Mouse (Mus musculus): ENCODE measurements around the gene H2-DMb1. TPM values are rescaled to one million over a fixed set of nuclear protein-coding genes. Genes with fewer than 3 reads are reported as not detected.
A peak's percentile ranks its signal among the peaks of the same experiment; 100 is the strongest.

H2-DMb1 gene
- polyA plus RNA-seq, 1 experiment from 2014 or later: 2.6 TPM

DNA sequence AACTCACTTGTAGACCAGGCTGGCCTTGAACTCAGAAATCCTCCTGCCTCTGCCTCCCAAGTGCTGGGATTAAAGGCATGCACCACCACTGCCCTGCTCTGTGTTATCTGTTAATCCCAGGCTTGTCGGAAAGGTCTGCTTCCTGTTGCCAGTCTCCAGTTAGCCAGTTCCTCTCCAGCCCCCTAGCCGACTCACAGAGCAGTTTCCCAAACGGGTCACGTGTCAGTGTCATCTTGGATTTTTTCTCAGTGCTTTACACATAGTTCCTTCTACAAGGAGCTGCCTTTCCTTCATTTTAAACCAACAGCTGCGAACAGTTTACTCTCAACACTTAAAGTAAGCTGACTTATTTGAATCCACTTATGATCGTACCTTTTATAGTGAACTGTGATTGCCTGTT, 28.2 kb upstream of the H2-DMb1 start:
- WGBS: 79% methylated on average over 6 of the region's 6 CpGs
- H3K9ac ChIP-seq: no peak overlapping the region
- ATAC-seq (ENCODE audit: insufficient number of reproducible peaks, low FRiP score, low TSS enrichment, low read depth): no peak
- H3K9me3 ChIP-seq: no peaks in the 10 kb centered on the region
- H3K4me2 ChIP-seq: no peak overlapping the region; the same call in 1 of the 2 replicates
- H3K4me1 ChIP-seq: peaks cover 43% of the 10 kb centered on the region
- H3K36me3 ChIP-seq: peaks cover 4% of the 10 kb centered on the region; the same call in 1 of the 2 replicates
- no peak overlapping the region for H3K27ac ChIP-seq
- H3K4me3 ChIP-seq: no peak overlapping the region
- H3K27me3 ChIP-seq: no peaks in the 10 kb centered on the region

DNA sequence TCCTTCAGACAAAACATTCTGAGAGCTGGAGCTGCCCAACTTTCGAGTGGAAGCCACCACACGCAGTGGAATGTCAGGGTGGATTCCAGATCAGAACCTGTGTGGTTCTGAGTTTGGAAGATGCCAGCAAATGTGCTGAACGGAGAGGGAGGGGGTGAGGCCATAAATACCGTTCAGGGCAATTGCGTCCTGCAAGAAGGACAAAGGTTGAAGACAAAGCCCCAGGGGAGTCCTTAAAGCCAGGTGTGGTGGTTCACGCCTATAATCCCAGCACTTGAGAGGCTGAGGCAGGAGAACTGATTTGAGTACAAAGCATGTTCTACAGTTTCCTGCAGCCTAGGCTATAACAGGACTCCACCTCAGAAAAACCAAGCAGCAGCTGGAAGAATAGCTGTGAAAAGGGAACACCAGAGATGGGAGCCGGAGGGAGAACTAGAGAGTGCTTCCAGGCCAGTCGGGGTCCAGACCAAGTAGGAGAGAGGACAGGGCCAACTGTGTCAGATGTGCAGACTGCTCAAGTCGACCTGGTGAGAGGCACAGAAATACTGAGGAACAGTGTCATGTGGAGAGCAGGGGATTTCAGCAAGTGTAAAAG, 25.9 kb upstream of the H2-DMb1 start:
- no peak overlapping the region for H3K4me2 ChIP-seq

DNA sequence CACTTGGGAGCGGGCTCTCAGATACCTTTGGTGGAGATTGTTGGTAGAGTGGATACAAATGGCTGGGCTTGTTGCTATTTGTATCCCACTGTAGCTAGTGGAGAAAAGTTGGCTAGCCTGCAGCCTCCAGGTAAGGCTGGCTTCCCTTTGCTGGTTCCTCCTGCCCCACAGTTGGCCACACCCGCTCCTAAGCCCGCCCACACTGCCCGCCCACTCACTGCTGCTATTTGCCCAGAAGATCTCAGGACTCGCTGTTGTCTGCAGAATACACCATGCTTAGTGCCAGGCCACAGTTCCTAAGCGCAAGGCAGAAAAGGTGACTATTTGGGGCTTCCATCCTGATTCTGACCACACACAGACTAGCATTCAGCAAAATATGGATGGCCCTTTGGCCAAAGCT, 25.4 kb upstream of the H2-DMb1 start:
- Histone ChIP-seq H3K9ac (no peak overlapping the region), H3K4me2 (no peak overlapping the region), H3K27me3 (no peaks in the 10 kb centered on the region), H3K4me3 (no peak overlapping the region), H3K4me1 (peaks cover 44% of the 10 kb centered on the region), H3K36me3 (peaks cover 4% of the 10 kb centered on the region; the same call in 1 of the 2 replicates), H3K9me3 (no peaks in the 10 kb centered on the region), H3K27ac (0 out of 2 replicates have a peak overlapping the region, but pooled peaks have one; percentile 0)
- 29% methylated on average over 6 of the region's 6 CpGs for WGBS
- ATAC-seq (ENCODE audit: insufficient number of reproducible peaks, low FRiP score, low TSS enrichment, low read depth): no peak

More for the DNA sequence above, 25.9 kb upstream of the H2-DMb1 start:
- WGBS: 38% methylated on average over 9 of the region's 9 CpGs
- no peak overlapping the region for H3K4me3 ChIP-seq
- H3K36me3 ChIP-seq: peaks cover 4% of the 10 kb centered on the region; the same call in 1 of the 2 replicates
- no peak for ATAC-seq (ENCODE audit: insufficient number of reproducible peaks, low FRiP score, low TSS enrichment, low read depth)
- no peaks in the 10 kb centered on the region for H3K27me3 ChIP-seq
- no peaks in the 10 kb centered on the region for H3K9me3 ChIP-seq
- no peak overlapping the region for H3K9ac ChIP-seq
- peaks cover 44% of the 10 kb centered on the region for H3K4me1 ChIP-seq
- 0 out of 2 replicates have a peak overlapping the region, but pooled peaks have one; percentile 0 for H3K27ac ChIP-seq

DNA sequence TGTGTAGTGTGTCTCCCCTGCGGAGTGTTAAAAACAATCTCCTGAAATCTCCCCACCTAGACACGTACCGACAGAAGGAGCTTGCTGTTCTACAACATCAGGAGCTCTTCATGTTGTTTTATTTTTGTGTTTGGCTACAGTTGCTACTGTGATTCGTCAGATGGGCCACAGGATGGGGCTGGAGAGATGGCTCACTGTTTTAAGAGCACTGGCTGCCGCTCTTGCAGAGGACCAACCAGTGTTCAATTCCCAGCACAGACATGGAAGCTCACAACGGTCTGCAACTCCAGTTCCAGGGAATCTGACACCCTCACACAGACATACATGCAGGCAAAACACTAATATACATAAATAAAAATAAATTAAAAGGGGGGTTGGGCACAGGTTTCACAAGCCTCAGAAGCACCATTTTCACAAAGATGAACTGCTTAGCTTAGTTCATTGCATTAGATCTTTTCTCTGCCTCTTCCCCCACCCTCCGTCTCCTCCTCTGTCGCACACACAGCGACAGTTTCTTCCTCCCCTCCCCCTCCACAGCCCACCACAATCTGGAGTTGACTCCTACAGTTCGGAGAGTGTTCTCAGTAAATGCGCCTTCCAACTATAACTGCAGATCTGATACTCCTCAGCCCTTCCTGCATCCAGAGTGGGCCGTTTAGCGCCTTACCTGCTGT, 24.5 kb upstream of the H2-DMb1 start:
- no peaks in the 10 kb centered on the region for H3K9me3 ChIP-seq
- H3K4me1 ChIP-seq: peaks cover 43% of the 10 kb centered on the region
- H3K9ac ChIP-seq: no peak overlapping the region
- peaks cover 4% of the 10 kb centered on the region; the same call in 1 of the 2 replicates for H3K36me3 ChIP-seq
- 22% methylated on average over 13 of the region's 13 CpGs for WGBS
- H3K27ac ChIP-seq: no peak overlapping the region
- ATAC-seq (ENCODE audit: insufficient number of reproducible peaks, low FRiP score, low TSS enrichment, low read depth): no peak
- peak overlapping the region; percentile 8 for H3K4me2 ChIP-seq
- H3K4me3 ChIP-seq: no peak overlapping the region
- no peaks in the 10 kb centered on the region for H3K27me3 ChIP-seq

DNA sequence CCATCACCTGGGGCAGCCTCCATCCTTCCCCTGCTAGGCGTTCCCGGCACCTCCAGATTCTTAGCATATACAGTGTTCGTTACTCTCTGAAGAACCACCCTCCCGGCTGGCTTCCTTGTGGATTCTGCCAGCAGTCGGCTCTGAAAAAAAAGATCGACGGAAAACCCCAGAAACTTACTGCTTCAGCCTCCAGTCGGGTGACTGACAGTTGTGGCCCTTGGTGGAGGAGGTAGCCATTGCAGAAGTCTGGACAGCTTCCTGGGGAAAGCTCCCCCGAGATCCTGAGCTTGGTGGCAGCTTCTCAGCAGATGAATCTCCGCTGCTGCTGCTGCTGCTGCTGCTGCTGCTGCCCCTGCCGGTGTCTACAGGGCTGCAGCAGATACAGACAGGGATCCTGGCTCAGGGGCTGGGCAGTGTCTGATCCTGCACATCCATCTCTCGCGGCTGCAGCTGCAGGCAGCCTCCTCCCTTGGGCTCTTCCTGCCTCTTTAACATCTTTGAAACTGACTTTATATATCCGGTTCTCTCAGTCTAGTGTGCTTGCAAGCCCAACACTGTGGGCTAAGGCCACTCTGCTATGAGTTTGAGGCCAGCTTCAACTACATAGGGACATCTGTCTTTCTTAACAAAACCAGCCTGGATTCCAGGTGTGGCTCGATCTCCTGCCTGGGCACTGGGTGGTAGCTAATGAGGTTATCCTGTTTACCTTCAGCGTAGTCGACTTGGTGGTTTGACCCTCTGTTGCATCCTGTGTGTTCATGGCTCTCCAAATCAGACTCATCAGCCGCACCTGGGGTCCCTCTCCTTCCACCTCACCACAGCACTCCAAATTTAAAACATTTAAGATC, 23.7 kb upstream of the H2-DMb1 start:
- no peaks in the 10 kb centered on the region for H3K27me3 ChIP-seq
- no peaks in the 10 kb centered on the region for H3K9me3 ChIP-seq
- no peak for ATAC-seq (ENCODE audit: insufficient number of reproducible peaks, low FRiP score, low TSS enrichment, low read depth)
- 17% methylated on average over 18 of the region's 18 CpGs for WGBS
- peaks cover 36% of the 10 kb centered on the region for H3K4me1 ChIP-seq
- peak overlapping the region; percentile 8 for H3K4me2 ChIP-seq
- H3K27ac ChIP-seq: no peak overlapping the region
- no peak overlapping the region for H3K4me3 ChIP-seq
- peaks cover 4% of the 10 kb centered on the region; the same call in 1 of the 2 replicates for H3K36me3 ChIP-seq
- no peak overlapping the region for H3K9ac ChIP-seq

GRCm38 (mm10) chr17:34130073-34130947, 22.6 kb upstream of the H2-DMb1 start:
- Histone ChIP-seq H3K27me3 (no peaks in the 10 kb centered on the region), H3K9ac (no peak overlapping the region), H3K4me1 (peaks cover 32% of the 10 kb centered on the region), H3K27ac (no peak overlapping the region), H3K36me3 (peaks cover 4% of the 10 kb centered on the region; the same call in 1 of the 2 replicates), H3K9me3 (no peaks in the 10 kb centered on the region), H3K4me3 (no peak overlapping the region), H3K4me2 (no peak overlapping the region)
- 66% methylated on average over 19 of the region's 19 CpGs for WGBS
- no peak for ATAC-seq (ENCODE audit: insufficient number of reproducible peaks, low FRiP score, low TSS enrichment, low read depth)

DNA sequence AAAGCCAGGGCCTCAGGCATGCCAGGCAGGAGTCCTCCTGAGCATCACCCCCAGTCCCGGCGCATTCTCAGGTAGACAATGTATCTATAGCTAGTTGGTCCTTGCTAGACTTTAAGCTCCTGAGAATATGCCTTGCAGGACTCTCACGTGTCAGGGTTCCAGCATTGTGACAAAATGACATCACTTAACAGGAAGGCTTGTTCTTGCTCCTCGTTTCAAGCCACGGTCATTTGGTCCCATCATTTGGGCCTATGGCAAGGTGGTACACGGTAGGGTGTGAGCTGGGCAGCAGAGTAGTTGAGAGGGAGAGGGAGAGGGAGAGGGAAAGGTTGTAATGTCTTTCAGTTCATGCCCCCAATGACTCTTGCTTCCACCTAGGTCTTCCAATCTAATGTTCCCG, 21.0 kb upstream of the H2-DMb1 start:
- Histone ChIP-seq H3K36me3 (no peaks in the 10 kb centered on the region), H3K4me2 (no peak overlapping the region), H3K9ac (no peak overlapping the region), H3K4me3 (no peak overlapping the region), H3K27ac (no peak overlapping the region), H3K9me3 (no peaks in the 10 kb centered on the region), H3K27me3 (peaks cover 8% of the 10 kb centered on the region), H3K4me1 (peaks cover 30% of the 10 kb centered on the region)
- no peak for ATAC-seq (ENCODE audit: insufficient number of reproducible peaks, low FRiP score, low TSS enrichment, low read depth)
- 83% methylated on average over 7 of the region's 7 CpGs for WGBS

- no peaks in the 10 kb centered on the region for H3K36me3 ChIP-seq
- H3K4me2 ChIP-seq: no peak overlapping the region
- H3K27me3 ChIP-seq: peaks cover 20% of the 10 kb centered on the region
- WGBS: 84% methylated on average over 11 of the region's 11 CpGs
- no peak overlapping the region for H3K9ac ChIP-seq
- no peak overlapping the region for H3K27ac ChIP-seq
- peaks cover 18% of the 10 kb centered on the region for H3K4me1 ChIP-seq
- no peak overlapping the region for H3K4me3 ChIP-seq
- H3K9me3 ChIP-seq: no peaks in the 10 kb centered on the region
- no peak for ATAC-seq (ENCODE audit: insufficient number of reproducible peaks, low FRiP score, low TSS enrichment, low read depth)
Measured at GRCm38 (mm10) chr17:34133289-34133688, 19.6 kb upstream of the H2-DMb1 start.

- H3K9me3 ChIP-seq: no peaks in the 10 kb centered on the region
- no peak for ATAC-seq (ENCODE audit: insufficient number of reproducible peaks, low FRiP score, low TSS enrichment, low read depth)
- no peak overlapping the region for H3K9ac ChIP-seq
- H3K36me3 ChIP-seq: no peaks in the 10 kb centered on the region
- H3K27me3 ChIP-seq: peaks cover 32% of the 10 kb centered on the region
- no peak overlapping the region for H3K4me3 ChIP-seq
- WGBS: 79% methylated on average over 3 of the region's 3 CpGs
- H3K4me2 ChIP-seq: no peak overlapping the region
- peaks cover 12% of the 10 kb centered on the region for H3K4me1 ChIP-seq
- no peak overlapping the region for H3K27ac ChIP-seq
Measured at GRCm38 (mm10) chr17:34134451-34134850, 18.4 kb upstream of the H2-DMb1 start.

DNA sequence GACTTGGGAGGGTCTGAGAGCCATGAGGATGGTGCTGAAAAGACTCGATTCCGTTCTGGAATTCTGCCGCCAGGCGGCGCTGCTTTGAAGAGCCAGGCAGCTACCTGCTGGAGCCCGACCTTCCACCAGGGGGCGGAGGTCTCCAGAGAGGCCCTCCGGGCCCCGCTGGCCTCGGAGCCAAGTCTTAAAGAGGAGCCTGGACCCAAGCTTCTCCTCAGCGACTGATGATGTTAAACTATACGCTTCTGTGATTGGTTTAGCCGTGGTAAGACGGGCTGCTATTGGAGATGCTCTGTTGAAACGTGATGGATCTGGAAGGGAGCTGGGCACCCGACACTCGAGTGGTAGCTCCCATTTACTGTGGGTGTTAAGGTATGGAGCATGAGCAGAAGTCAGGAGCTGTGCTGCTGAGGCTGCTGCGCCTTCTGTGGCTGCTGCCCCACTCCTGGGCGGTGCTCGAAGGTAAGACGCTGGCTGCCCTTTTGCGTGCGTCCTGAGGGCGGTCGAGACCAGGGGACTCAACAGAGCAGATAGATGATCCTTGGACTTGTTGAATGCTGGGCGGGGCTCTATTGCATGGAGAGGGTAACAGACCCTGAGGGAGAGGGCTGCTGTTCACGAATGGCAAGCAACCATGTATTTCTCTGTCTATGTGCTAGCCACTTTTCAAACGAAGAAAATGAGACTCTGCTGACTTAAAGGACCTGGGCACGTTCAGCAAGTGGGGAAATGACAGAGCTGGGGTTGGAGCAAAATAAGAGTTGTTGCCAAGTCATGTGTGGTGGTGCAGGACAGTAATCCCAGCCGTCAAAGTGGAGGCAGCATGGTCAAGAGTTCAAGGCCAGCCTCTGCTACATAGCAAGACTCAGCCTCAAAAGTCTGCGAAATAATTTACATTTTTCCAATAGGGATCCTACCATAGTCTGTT, 17.3 kb upstream of the H2-DMb1 start:
- H3K27me3 ChIP-seq: peaks cover 41% of the 10 kb centered on the region
- 0 out of 2 replicates have a peak overlapping the region, but pooled peaks have one; percentile 11 for H3K27ac ChIP-seq
- ATAC-seq (ENCODE audit: insufficient number of reproducible peaks, low FRiP score, low TSS enrichment, low read depth): peak; percentile 97
- peak overlapping the region; percentile 85 for H3K4me2 ChIP-seq
- H3K4me3 ChIP-seq: peak overlapping the region; percentile 38
- H3K9ac ChIP-seq: no peak overlapping the region
- H3K4me1 ChIP-seq: peaks cover 19% of the 10 kb centered on the region
- no peaks in the 10 kb centered on the region for H3K36me3 ChIP-seq
- H3K9me3 ChIP-seq: no peaks in the 10 kb centered on the region
- WGBS: 7% methylated on average over 31 of the region's 31 CpGs

All from limb, embryonic 15.5 days (tissue).